Mouse (Mus musculus) ovary, postnatal 36 days (tissue): ENCODE data around the gene Fam171a1.
A peak's percentile ranks its signal among the peaks of the same experiment; 100 is the strongest.
"Not testable (repeated sequence)": the region's sequence is repeated elsewhere in the genome, so short reads cannot be mapped to it uniquely, and the experiment has no call there.

Experiments
- DNase-seq: peaks from one replicate; pipeline ENCODE4 v3.0.0; 2022; ENCODE audit warnings: low spot score, mixed read lengths

The Fam171a1 gene

DNA sequence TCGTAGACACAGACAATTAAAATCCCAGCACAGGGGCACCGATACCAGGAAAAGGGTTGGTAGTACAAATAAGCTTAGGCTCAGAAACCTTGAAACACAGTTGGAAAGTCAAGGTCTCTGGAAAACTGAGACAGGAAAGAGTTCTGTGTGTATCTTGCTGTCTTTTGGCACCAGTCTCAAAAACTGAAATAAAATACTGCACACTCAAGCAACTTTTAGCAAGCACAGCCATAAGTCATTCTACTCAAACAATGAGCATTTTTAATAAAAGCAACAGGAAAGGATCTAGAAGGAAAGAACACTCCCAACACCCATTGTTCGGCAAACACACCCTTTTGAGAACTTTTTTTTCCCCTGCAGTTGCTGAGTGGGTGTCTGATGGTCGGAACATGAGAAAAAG is at the start of gene Fam171a1:
Fam171a1 (plus strand) TSS at position 359 of the 400 bp plus-strand sequence.
- DNase-seq: no peak

DNA sequence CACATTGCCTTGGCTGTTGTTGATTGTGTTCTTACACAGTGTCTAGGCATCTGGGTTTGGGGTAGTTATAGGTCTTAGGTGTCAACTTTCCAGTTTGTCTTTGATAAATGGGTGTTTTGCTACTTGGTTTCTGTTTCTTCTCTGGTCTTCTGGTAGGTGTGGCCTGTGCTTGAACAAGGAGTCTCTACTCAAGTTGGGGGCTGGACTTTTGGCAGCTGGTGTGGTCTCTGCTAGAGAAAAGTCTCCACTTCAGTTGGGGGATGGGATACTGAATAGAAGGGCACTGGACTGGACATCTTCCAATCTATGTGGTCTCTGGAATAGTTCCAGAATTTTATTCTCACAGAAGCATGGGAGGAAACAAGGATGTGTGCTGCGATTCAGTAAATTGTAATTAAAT is 44.9 kb upstream of the Fam171a1 start:
- DNase-seq: no peak

- DNase-seq: not testable (repeated sequence)
These were observed 25.7 kb upstream of the Fam171a1 start for GRCm38 (mm10) chr2:3088361-3088760.

- no peak for DNase-seq
These were observed 24.8 kb upstream of the Fam171a1 start for GRCm38 (mm10) chr2:3089274-3089673.

- DNase-seq: no peak
These were observed 17.9 kb upstream of the Fam171a1 start for GRCm38 (mm10) chr2:3096101-3096500.

- no peak for DNase-seq
These were observed 14.1 kb upstream of the Fam171a1 start for GRCm38 (mm10) chr2:3099971-3100370.

DNA sequence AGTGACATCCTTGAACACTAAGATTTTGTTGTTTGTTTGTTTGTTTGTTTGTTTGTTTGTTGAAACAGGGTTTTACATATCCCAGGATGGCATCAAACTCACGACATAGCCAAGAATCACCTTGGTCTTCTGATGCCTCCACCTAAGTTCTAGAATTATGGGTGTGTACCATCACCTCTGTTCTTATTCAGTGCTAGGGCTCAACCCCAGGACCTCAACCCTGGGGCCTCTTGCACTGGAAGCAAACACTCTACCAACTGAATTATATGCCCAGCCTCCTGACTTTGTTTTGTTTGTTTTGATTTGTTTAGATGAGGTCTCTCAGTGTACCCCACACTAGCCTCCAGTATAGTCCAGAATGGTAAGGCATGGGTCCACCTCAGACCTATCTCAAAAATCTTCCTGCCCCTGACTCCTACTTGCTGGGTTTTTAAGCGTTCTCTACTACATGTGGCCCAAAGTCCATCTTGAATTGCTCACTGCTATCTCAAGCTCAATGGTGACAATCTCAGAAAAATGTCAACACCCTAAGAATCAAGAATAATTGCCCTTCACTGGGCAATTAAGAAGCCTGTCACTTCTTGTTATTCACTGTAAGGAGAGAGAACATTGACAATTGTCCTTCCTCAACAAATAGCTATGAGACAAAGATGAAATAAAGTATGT is 12.6 kb upstream of the Fam171a1 start:
- no peak for DNase-seq

- no peak for DNase-seq
These were observed 11.7 kb upstream of the Fam171a1 start for GRCm38 (mm10) chr2:3102360-3102759.

DNA sequence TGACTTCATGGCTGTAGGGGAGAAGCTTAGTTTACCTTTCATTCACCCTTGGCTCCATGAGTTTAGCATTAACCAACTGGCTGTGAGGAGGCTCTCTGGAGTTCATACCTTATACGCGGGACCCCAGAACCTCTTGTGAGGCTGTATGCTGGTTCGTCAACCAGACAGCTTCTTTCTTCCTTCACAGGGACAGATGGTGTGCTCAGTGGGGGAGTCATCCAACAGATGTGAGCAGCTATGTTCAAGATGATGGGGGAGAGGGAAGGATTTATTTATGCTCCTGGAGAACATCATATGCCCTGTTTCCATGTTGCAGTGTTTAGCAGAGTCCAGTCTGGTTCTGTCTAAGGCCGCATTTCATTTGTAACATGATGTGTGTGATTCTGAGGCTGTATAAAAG is 6.6 kb upstream of the Fam171a1 start:
- no peak for DNase-seq

DNA sequence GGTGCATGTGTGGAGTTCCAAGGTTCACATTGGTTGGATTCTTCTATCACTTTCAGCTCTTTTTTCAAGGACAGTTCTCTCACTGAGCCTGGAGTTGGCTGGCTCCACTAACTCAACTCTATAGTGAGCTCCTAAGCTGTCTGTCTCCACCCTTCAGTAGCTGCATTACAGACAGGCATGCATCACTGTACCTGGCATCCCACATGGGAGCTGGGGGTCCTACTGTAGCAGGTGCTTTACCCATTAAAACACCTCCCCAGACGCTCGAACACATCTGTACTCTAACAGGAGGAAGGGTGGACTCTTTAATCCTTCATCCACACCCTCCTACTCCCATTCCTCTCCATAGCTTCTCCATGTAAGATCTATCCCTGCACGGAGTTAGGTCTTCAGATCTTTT is 5.6 kb upstream of the Fam171a1 start:
- no peak for DNase-seq

GRCm38 (mm10) chr2:3108834-3109233 is 5.2 kb upstream of the Fam171a1 start:
- no peak for DNase-seq

GRCm38 (mm10) chr2:3117855-3118202 is 3.8 kb downstream of the Fam171a1 start:
- no peak for DNase-seq

GRCm38 (mm10) chr2:3118203-3118941 is 4.3 kb downstream of the Fam171a1 start:
- peak; percentile 92 for DNase-seq

GRCm38 (mm10) chr2:3118969-3119368 is 4.9 kb downstream of the Fam171a1 start:
- DNase-seq: peak; percentile 28

GRCm38 (mm10) chr2:3119371-3119935 is 5.4 kb downstream of the Fam171a1 start:
- no peak for DNase-seq

- no peak for DNase-seq
These were observed 8.5 kb downstream of the Fam171a1 start for GRCm38 (mm10) chr2:3122571-3122970.

GRCm38 (mm10) chr2:3127256-3127883 is 13.3 kb downstream of the Fam171a1 start:
- DNase-seq: no peak

DNA sequence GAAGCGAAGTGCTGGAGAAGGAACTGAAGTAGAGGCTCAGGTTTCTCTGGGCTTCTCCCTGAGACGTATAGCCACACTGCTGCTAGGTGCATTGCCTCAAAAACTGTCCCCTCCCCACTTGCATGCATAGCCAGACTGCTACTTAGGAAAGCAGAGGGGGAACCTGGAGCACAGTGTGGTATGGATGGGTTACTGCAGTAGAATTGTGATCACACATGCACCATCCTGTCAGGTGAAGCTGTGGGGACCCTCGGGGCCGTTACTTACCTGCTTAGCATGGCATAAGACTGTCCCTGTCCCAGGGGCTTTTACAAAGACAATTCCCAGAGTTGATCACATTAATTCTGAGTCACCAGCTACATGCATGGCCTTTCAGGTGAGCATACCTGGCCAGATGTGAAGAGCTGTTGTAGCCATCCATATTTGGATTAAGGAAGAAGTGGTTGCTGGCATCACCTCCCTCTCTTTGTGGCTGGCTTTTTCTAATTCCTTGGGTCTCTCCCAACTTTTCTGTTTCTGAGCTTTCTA is 14.4 kb downstream of the Fam171a1 start:
- DNase-seq: no peak

GRCm38 (mm10) chr2:3128910-3129309 is 14.9 kb downstream of the Fam171a1 start:
- DNase-seq: no peak

- DNase-seq: no peak
These were observed 18.4 kb downstream of the Fam171a1 start for GRCm38 (mm10) chr2:3132473-3132872.

GRCm38 (mm10) chr2:3134580-3135296 is 20.7 kb downstream of the Fam171a1 start:
- no peak for DNase-seq

GRCm38 (mm10) chr2:3135297-3135684 is 21.3 kb downstream of the Fam171a1 start:
- no peak for DNase-seq
